ENCODE assay signal across 21 mouse cellular contexts in genomic region chr16:13415465-13415864, GRCm38 (mm10).
"Had no signal": no experiment of that assay in that cellular context is flagged by ENCODE, and none has a peak within 500 bp of the region (broad histone marks: within the 10 kb centered on the region; RNA-seq: fewer than 3 reads in every experiment).

No protein-coding gene starts in this region.

- DNase-seq: gastrocnemius, postnatal 10 days; gastrocnemius, postnatal 25 days; heart, adult 11 months; kidney, adult 11 months; kidney, adult 2 months; kidney, adult 9 months; kidney, postnatal 14 days; kidney, postnatal 36 days; left cerebral cortex, postnatal 4 days had no signal

- H3K4me1 ChIP-seq: hindbrain, embryonic 13.5 days; hindbrain, embryonic 15.5 days; kidney, embryonic 15.5 days; limb, embryonic 13.5 days; limb, embryonic 15.5 days had no signal

- H3K4me3 ChIP-seq: heart, embryonic 10.5 days; heart, embryonic 12.5 days; hindbrain, embryonic 13.5 days; hindbrain, embryonic 15.5 days; kidney, embryonic 15.5 days; limb, embryonic 13.5 days; limb, embryonic 15.5 days; liver, embryonic 12.5 days had no signal

- ATAC-seq: hindbrain, postnatal 0 days; intestine, embryonic 16.5 days; liver, embryonic 12.5 days had no signal

- H3K27ac ChIP-seq: heart, embryonic 10.5 days; hindbrain, embryonic 13.5 days; hindbrain, embryonic 15.5 days; hindbrain, postnatal 0 days; kidney, embryonic 15.5 days; kidney, postnatal 0 days; limb, embryonic 13.5 days; limb, embryonic 15.5 days; liver, embryonic 12.5 days; liver, embryonic 14.5 days had no signal

- H3K9me3 ChIP-seq: heart, embryonic 12.5 days; hindbrain, embryonic 13.5 days; hindbrain, embryonic 15.5 days; kidney, embryonic 15.5 days; limb, embryonic 15.5 days had no signal

- H3K27me3 ChIP-seq: heart, embryonic 12.5 days; hindbrain, embryonic 13.5 days; hindbrain, embryonic 15.5 days; kidney, embryonic 15.5 days; limb, embryonic 13.5 days; limb, embryonic 15.5 days; liver, embryonic 12.5 days had no signal

- H3K9ac ChIP-seq: heart, embryonic 12.5 days; hindbrain, embryonic 13.5 days; hindbrain, embryonic 15.5 days; kidney, embryonic 15.5 days; limb, embryonic 13.5 days; limb, embryonic 15.5 days; liver, embryonic 12.5 days; liver, embryonic 14.5 days had no signal

- H3K4me2 ChIP-seq: heart, embryonic 12.5 days; hindbrain, embryonic 13.5 days; hindbrain, embryonic 15.5 days; kidney, embryonic 15.5 days; limb, embryonic 13.5 days; limb, embryonic 15.5 days; liver, embryonic 12.5 days had no signal
